Mouse (Mus musculus): ENCODE measurements around the gene C3.

C3 gene

GRCm38 (mm10) chr17:57228014-57228413 lies at the start of gene C3:
TSS of gene C3 (minus strand) at chr17:57228136.
- in situ Hi-C loops (cut with MseI, MboI) = loop anchor here in 1 of 2 experiments (10.0 kb wide), 1 partner anchor 107 kb away; no protein-coding TSS in a partner anchor

GRCm38 (mm10) chr17:57276634-57277121 lies 48.7 kb upstream of the C3 start:
- in situ Hi-C loops (cut with MseI, MboI) = no loop called here

- in situ Hi-C loops (cut with MseI, MboI) = no loop called here
These were observed 48.0 kb upstream of the C3 start for GRCm38 (mm10) chr17:57275997-57276351.

- in situ Hi-C loops (cut with MseI, MboI) = no loop called here
These were observed 47.4 kb upstream of the C3 start for GRCm38 (mm10) chr17:57275111-57275996.

GRCm38 (mm10) chr17:57274686-57275085 lies 46.8 kb upstream of the C3 start:
- in situ Hi-C loops (cut with MseI, MboI) = no loop called here

GRCm38 (mm10) chr17:57273846-57274245 lies 45.9 kb upstream of the C3 start:
- in situ Hi-C loops (cut with MseI, MboI) = no loop called here

GRCm38 (mm10) chr17:57271301-57271700 lies 43.4 kb upstream of the C3 start:
- in situ Hi-C loops (cut with MseI, MboI) = no loop called here

- in situ Hi-C loops (cut with MseI, MboI) = no loop called here
These were observed 39.7 kb upstream of the C3 start for GRCm38 (mm10) chr17:57267556-57268126.

GRCm38 (mm10) chr17:57264972-57265945 lies 37.3 kb upstream of the C3 start:
- in situ Hi-C loops (cut with MseI, MboI) = no loop called here

GRCm38 (mm10) chr17:57264164-57264563 lies 36.2 kb upstream of the C3 start:
- in situ Hi-C loops (cut with MseI, MboI) = no loop called here

- in situ Hi-C loops (cut with MseI, MboI) = no loop called here
These were observed 35.1 kb upstream of the C3 start for GRCm38 (mm10) chr17:57262901-57263550.

GRCm38 (mm10) chr17:57261796-57262195 lies 33.9 kb upstream of the C3 start:
- in situ Hi-C loops (cut with MseI, MboI) = no loop called here

GRCm38 (mm10) chr17:57261286-57261685 lies 33.4 kb upstream of the C3 start:
- in situ Hi-C loops (cut with MseI, MboI) = no loop called here

GRCm38 (mm10) chr17:57260351-57260750 lies 32.4 kb upstream of the C3 start:
- in situ Hi-C loops (cut with MseI, MboI) = no loop called here

GRCm38 (mm10) chr17:57259742-57260141 lies 31.8 kb upstream of the C3 start:
- in situ Hi-C loops (cut with MseI, MboI) = no loop called here

GRCm38 (mm10) chr17:57258191-57258590 lies 30.3 kb upstream of the C3 start:
- in situ Hi-C loops (cut with MseI, MboI) = no loop called here

- in situ Hi-C loops (cut with MseI, MboI) = no loop called here
These were observed 29.1 kb upstream of the C3 start for GRCm38 (mm10) chr17:57256921-57257485.

GRCm38 (mm10) chr17:57255354-57255753 lies 27.4 kb upstream of the C3 start:
- in situ Hi-C loops (cut with MseI, MboI) = no loop called here

GRCm38 (mm10) chr17:57253306-57253705 lies 25.4 kb upstream of the C3 start:
- in situ Hi-C loops (cut with MseI, MboI) = no loop called here

GRCm38 (mm10) chr17:57251431-57251830 lies 23.5 kb upstream of the C3 start:
- in situ Hi-C loops (cut with MseI, MboI) = no loop called here

Data from mouse trophoblast stem cell (cell line).